In the genomic region with DNA sequence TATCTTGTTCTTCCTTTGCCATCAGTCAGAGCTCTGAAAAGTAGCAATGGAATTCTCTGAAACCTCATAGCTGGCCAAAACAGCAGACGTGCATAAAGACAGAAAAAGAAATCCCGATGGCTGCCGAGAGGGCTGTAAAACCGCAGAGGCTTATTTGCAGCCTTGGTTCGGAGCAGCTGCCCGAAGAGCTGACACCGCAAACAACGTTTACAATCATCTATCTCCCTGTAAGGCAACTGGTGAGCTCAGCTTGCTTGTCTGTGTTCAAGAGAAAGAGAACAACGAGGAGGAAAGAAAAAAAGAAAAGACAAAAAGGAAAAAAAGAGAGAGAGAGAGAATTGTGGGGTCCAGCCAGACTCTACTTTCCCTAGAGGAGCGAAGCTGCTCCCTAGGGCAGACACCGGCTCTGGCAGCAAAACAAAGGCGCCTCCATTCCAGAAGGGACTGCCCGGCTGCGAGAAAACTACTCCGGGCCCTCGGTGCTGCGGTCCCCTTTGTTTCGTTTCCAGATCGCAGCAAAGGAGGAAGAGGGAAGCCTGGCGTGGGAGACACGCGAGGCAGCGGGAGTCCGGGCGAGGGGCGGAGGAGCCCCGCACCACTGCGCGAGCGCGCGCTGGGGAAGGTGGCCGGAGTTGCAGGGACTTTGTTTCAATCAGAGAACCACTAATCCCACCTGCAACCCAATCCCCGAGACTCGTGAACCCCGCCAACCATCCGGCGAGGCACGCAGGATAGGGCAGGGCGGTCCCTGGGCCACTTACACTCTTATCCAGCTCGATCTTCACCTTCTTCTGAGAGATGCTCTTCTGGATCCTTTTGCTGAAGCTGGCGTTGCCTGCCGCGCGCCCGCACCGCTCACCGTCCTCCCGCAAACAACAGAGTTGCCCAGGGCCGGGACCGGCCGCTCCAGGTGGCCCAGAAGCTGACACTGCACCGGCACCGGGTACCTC, we compare ENCODE assay signal across 8 mouse cellular contexts. TPM values are rescaled to one million over a fixed set of nuclear protein-coding genes. Genes with fewer than 3 reads are reported as not detected.
A peak's percentile ranks its signal among the peaks of the same experiment; 100 is the strongest.
DNase-seq lines count a peak whose midpoint lies in the region; ATAC-seq and TF ChIP-seq lines count a peak whose summit lies in the region.

No protein-coding gene starts in this region.

- no peak for TF ChIP-seq EP300 in heart, postnatal 0 days (IDR thresholded peaks at IDR 0.05; ENCODE audit: low read depth)

- peak overlapping the region; percentile 99 for H3K27ac ChIP-seq in forebrain, embryonic 10.5 days
- H3K27ac ChIP-seq in heart, postnatal 0 days (ENCODE audit: low read depth), result peak overlapping the region; percentile 91
- peak overlapping the region; percentile 93 for H3K27ac ChIP-seq in lung, embryonic 14.5 days (ENCODE audit: low read depth)
- H3K27ac ChIP-seq in olfactory bulb, adult 2 months (ENCODE audit: insufficient read depth, low read depth, low read length), result peak overlapping the region; percentile 44

- no peaks in the 10 kb centered on the region for H3K9me3 ChIP-seq in E14TG2a.4 (ENCODE audit: low read length)
- no peaks in the 10 kb centered on the region for H3K9me3 ChIP-seq in forebrain, embryonic 10.5 days
- H3K9me3 ChIP-seq in heart, postnatal 0 days (replicated peaks; ENCODE audit: control insufficient read depth, low read length), result no peaks in the 10 kb centered on the region
- no peaks in the 10 kb centered on the region for H3K9me3 ChIP-seq in lung, embryonic 14.5 days (ENCODE audit: low read depth, low read length)

- no peak for TF ChIP-seq CTCF in E14TG2a.4 (conservative IDR thresholded peaks at IDR 0.05; ENCODE audit: low read length)
- peak; percentile 17; the same call in 1 of the 2 replicates for TF ChIP-seq CTCF in brain, embryonic 14.5 days (IDR thresholded peaks at IDR 0.05; ENCODE audit: borderline replicate concordance, extremely low read depth, insufficient read depth, insufficient read length)
- no peak for TF ChIP-seq CTCF in heart, postnatal 0 days (IDR thresholded peaks at IDR 0.05; ENCODE audit: low read depth)
- TF ChIP-seq CTCF in lung, embryonic 14.5 days (IDR thresholded peaks at IDR 0.05; ENCODE audit: low read depth), result no peak
- TF ChIP-seq CTCF in olfactory bulb, adult 2 months (IDR thresholded peaks at IDR 0.05; ENCODE audit: insufficient read depth, low read depth, low read length), result no peak

- H3K4me1 ChIP-seq in E14TG2a.4 (replicated peaks; ENCODE audit: low read depth, low read length), result peaks cover 31% of the 10 kb centered on the region
- H3K4me1 ChIP-seq in forebrain, embryonic 10.5 days, result peaks cover 14% of the 10 kb centered on the region
- H3K4me1 ChIP-seq in heart, postnatal 0 days (ENCODE audit: control insufficient read depth, insufficient read depth), result 0 out of 2 replicates have a peak, but pooled peaks cover 9% of the 10 kb centered on the region
- peaks cover 2% of the 10 kb centered on the region; the same call in 1 of the 2 replicates for H3K4me1 ChIP-seq in lung, embryonic 14.5 days (ENCODE audit: insufficient read depth)
- no peaks in the 10 kb centered on the region; the same call in 1 of the 2 replicates for H3K4me1 ChIP-seq in olfactory bulb, adult 2 months (ENCODE audit: control insufficient read depth, insufficient read depth, low read length)

- TF ChIP-seq POLR2A in brain, embryonic 14.5 days (IDR thresholded peaks at IDR 0.05; ENCODE audit: borderline replicate concordance, extremely low read depth, insufficient read depth, insufficient read length, poor library complexity, severe bottlenecking), result 0 out of 2 replicates have a peak, but pooled peaks have one; percentile 52
- 0 out of 2 replicates have a peak, but pooled peaks have one; percentile 23 for TF ChIP-seq POLR2A in olfactory bulb, adult 2 months (IDR thresholded peaks at IDR 0.05; ENCODE audit: insufficient read depth, low read depth, low read length)

- peak overlapping the region; percentile 94 for H3K4me3 ChIP-seq in E14TG2a.4 (replicated peaks; ENCODE audit: low read length)
- H3K4me3 ChIP-seq in forebrain, embryonic 10.5 days, result peak overlapping the region; percentile 98
- peak overlapping the region; percentile 93 for H3K4me3 ChIP-seq in heart, postnatal 0 days (ENCODE audit: low read depth, low read length)
- H3K4me3 ChIP-seq in lung, embryonic 14.5 days (ENCODE audit: low read depth, low read length), result peak overlapping the region; percentile 87
- peak overlapping the region; percentile 84 for H3K4me3 ChIP-seq in olfactory bulb, adult 2 months (ENCODE audit: insufficient read depth, low read depth, low read length)

- peak overlapping the region; percentile 94 for H3K4me2 ChIP-seq in heart, postnatal 0 days (ENCODE audit: low read depth, low read length)
- H3K4me2 ChIP-seq in lung, embryonic 14.5 days, result peak overlapping the region; percentile 78

- H3K27me3 ChIP-seq in E14TG2a.4 (ENCODE audit: insufficient read depth, low read length), result no peaks in the 10 kb centered on the region
- H3K27me3 ChIP-seq in forebrain, embryonic 10.5 days (ENCODE audit: poor library complexity, severe bottlenecking), result no peaks in the 10 kb centered on the region
- H3K27me3 ChIP-seq in heart, postnatal 0 days (ENCODE audit: control insufficient read depth, insufficient read depth, low read length), result no peaks in the 10 kb centered on the region
- H3K27me3 ChIP-seq in lung, embryonic 14.5 days (ENCODE audit: insufficient read depth, low read length), result no peaks in the 10 kb centered on the region

- WGBS in forebrain, embryonic 10.5 days, result under 1% methylated on average over 54 of the region's 54 CpGs
- WGBS in heart, postnatal 0 days, result under 1% methylated on average over 54 of the region's 54 CpGs
- WGBS in lung, embryonic 14.5 days, result under 1% methylated on average over 54 of the region's 54 CpGs
- WGBS in olfactory bulb, adult 2 months, result under 1% methylated on average over 54 of the region's 54 CpGs

- peaks cover 38% of the 10 kb centered on the region for H3K36me3 ChIP-seq in E14TG2a.4 (ENCODE audit: insufficient read depth, low read length)
- peaks cover 39% of the 10 kb centered on the region for H3K36me3 ChIP-seq in forebrain, embryonic 10.5 days (replicated peaks)
- H3K36me3 ChIP-seq in heart, postnatal 0 days (replicated peaks; ENCODE audit: control insufficient read depth, insufficient read depth, low read length), result peaks cover 15% of the 10 kb centered on the region
- peaks cover 13% of the 10 kb centered on the region for H3K36me3 ChIP-seq in lung, embryonic 14.5 days (ENCODE audit: insufficient read depth)

- DNase-seq in brain, embryonic 14.5 days (ENCODE audit: low read depth), result peak; percentile 81
- DNase-seq in forebrain, embryonic 10.5 days (ENCODE audit: extremely low spot score, low spot score), result peak; percentile 74
- DNase-seq in heart, postnatal 0 days (ENCODE audit: low spot score), result peak; percentile 49
- peak; percentile 62 to 68 for DNase-seq in kidney, postnatal 4 days
- DNase-seq in lung, embryonic 14.5 days, result peak; percentile 69
- DNase-seq in testis, postnatal 14 days (ENCODE audit: low spot score), result peak; percentile 52

- peak overlapping the region; percentile 85 for H3K9ac ChIP-seq in heart, postnatal 0 days (replicated peaks; ENCODE audit: low read depth, low read length)
- H3K9ac ChIP-seq in lung, embryonic 14.5 days, result peak overlapping the region; percentile 87

- ATAC-seq in heart, postnatal 0 days (ENCODE audit: insufficient read depth, low read depth), result peak; percentile 21
- peak; percentile 63 for ATAC-seq in lung, embryonic 14.5 days (ENCODE audit: insufficient read depth)

RNA-seq across cellular contexts. Expression of gene Sap30, which starts 0.9 kb away (rescaled TPM):
- 39.6 and 61.3 TPM in 2 replicates for polyA plus RNA-seq in brain, embryonic 14.5 days (2012; rRNA removed)
- 83.3 and 91.6 TPM in 2 replicates for polyA plus RNA-seq in forebrain, embryonic 10.5 days (2016; fragmentation: Nextera tagmentation; extraction: Ambion mirVana)
- 57.2 and 106 TPM in 2 replicates for total RNA-seq in heart, postnatal 0 days (2014; rRNA removed; ENCODE audit: low replicate concordance)
- polyA plus RNA-seq in heart, postnatal 0 days (2015; fragmentation: Nextera tagmentation; extraction: Ambion mirVana), result 36.7 and 37.7 TPM in 2 replicates
- polyA plus RNA-seq in lung, embryonic 14.5 days (2014; fragmentation: Nextera tagmentation; extraction: Ambion mirVana), result 39.3 and 47.4 TPM in 2 replicates
- not detected in 2 replicates for polyA plus RNA-seq in olfactory bulb, adult 2 months (2012; ENCODE audit: insufficient read depth, insufficient read length, low replicate concordance, missing spikeins)

RNA-seq across cellular contexts. Expression of gene Hmgb2, which starts 24.9 kb away (rescaled TPM):
- polyA plus RNA-seq in brain, embryonic 14.5 days (2012; rRNA removed), result 70.5 and 87.7 TPM in 2 replicates
- polyA plus RNA-seq in forebrain, embryonic 10.5 days (2016; fragmentation: Nextera tagmentation; extraction: Ambion mirVana), result 671 and 721 TPM in 2 replicates
- 22.1 and 25.6 TPM in 2 replicates for total RNA-seq in heart, postnatal 0 days (2014; rRNA removed; ENCODE audit: low replicate concordance)
- 123 and 145 TPM in 2 replicates for polyA plus RNA-seq in heart, postnatal 0 days (2015; fragmentation: Nextera tagmentation; extraction: Ambion mirVana)
- polyA plus RNA-seq in lung, embryonic 14.5 days (2014; fragmentation: Nextera tagmentation; extraction: Ambion mirVana), result 500 and 503 TPM in 2 replicates
- polyA plus RNA-seq in olfactory bulb, adult 2 months (2012; ENCODE audit: insufficient read depth, insufficient read length, low replicate concordance, missing spikeins), result not detected in 2 replicates

RNA-seq across cellular contexts. Expression of gene Scrg1, which starts 31.0 kb away (rescaled TPM):
- polyA plus RNA-seq in brain, embryonic 14.5 days (2012; rRNA removed), result 5.3 and 5.7 TPM in 2 replicates
- polyA plus RNA-seq in forebrain, embryonic 10.5 days (2016; fragmentation: Nextera tagmentation; extraction: Ambion mirVana), result not detected in 2 replicates
- total RNA-seq in heart, postnatal 0 days (2014; rRNA removed; ENCODE audit: low replicate concordance), result not detected in 2 replicates
- 0.40 and 0.47 TPM in 2 replicates for polyA plus RNA-seq in heart, postnatal 0 days (2015; fragmentation: Nextera tagmentation; extraction: Ambion mirVana)
- 0.46 and 0.95 TPM in 2 replicates for polyA plus RNA-seq in lung, embryonic 14.5 days (2014; fragmentation: Nextera tagmentation; extraction: Ambion mirVana)
- not detected in 2 replicates for polyA plus RNA-seq in olfactory bulb, adult 2 months (2012; ENCODE audit: insufficient read depth, insufficient read length, low replicate concordance, missing spikeins)

Comparison
In these comparisons a context has a peak if more than half of its experiments do, and no peak if none do; other contexts are left out.
1. Peak in every context shown above with its lines: DNase-seq, ATAC-seq, H3K4me3 ChIP-seq and H3K27ac ChIP-seq.
2. H3K27ac ChIP-seq: peak in every context shown above with its lines; median percentile 99 in forebrain, embryonic 10.5 days; 93 in lung, embryonic 14.5 days; 91 in heart, postnatal 0 days; 44 in olfactory bulb, adult 2 months.
3. RNA of gene Sap30, which starts 0.9 kb away (polyA plus RNA-seq): 83.3 to 91.6 TPM in forebrain, embryonic 10.5 days, 39.3 to 47.4 TPM in lung, embryonic 14.5 days, 39.6 to 61.3 TPM in brain, embryonic 14.5 days and 36.7 to 37.7 TPM in heart, postnatal 0 days; not detected in olfactory bulb, adult 2 months; every median in the first group is over 10 times any median in the second.